Mouse (Mus musculus) forebrain, embryonic 15.5 days (tissue): ENCODE measurements around the gene Ttbk2. TPM values are rescaled to one million over a fixed set of nuclear protein-coding genes. Genes with fewer than 3 reads are reported as not detected.

Source experiments
- ATAC-seq: fragments of 200-750 bp; cut with Nextera tagmentation; replicated peaks from 2 replicates; pipeline ENCODE4 v1.8.0; 2017; ENCODE audit warnings: mild to moderate bottlenecking, moderate TSS enrichment, moderate library complexity
- H3K27ac ChIP-seq: fragments of 300-500 bp; sonication (generic); replicated peaks from 2 replicates; pipeline ENCODE4 v1.5.1; 2015; ENCODE audit warnings: mild to moderate bottlenecking, inconsistent platforms
- H3K27me3 ChIP-seq: fragments of 300-500 bp; sonication (generic); 2 replicates; pipeline ENCODE4 v1.6.1; 2015; ENCODE audit warnings: inconsistent platforms
- H3K36me3 ChIP-seq: fragments of 300-500 bp; sonication (generic); 2 replicates; pipeline ENCODE4 v1.6.1; 2015; ENCODE audit warnings: mild to moderate bottlenecking, inconsistent platforms
- H3K4me1 ChIP-seq: fragments of 300-500 bp; sonication (generic); 2 replicates; pipeline ENCODE4 v1.6.1; 2015; ENCODE audit warnings: inconsistent platforms
- H3K4me2 ChIP-seq: fragments of 300-500 bp; sonication (generic); replicated peaks from 2 replicates; pipeline ENCODE4 v1.6.1; 2015; ENCODE audit warnings: mild to moderate bottlenecking, inconsistent platforms
- H3K4me3 ChIP-seq: fragments of 300-500 bp; sonication (generic); 2 replicates; pipeline ENCODE4 v1.5.1; 2015; ENCODE audit warnings: mild to moderate bottlenecking, inconsistent platforms
- H3K9ac ChIP-seq: fragments of 300-500 bp; sonication (generic); replicated peaks from 2 replicates; pipeline ENCODE4 v1.6.1; 2015; ENCODE audit warnings: mild to moderate bottlenecking, inconsistent platforms
- H3K9me3 ChIP-seq: fragments of 300-500 bp; sonication (generic); 2 replicates; pipeline ENCODE4 v1.6.1; 2016; ENCODE audit warnings: inconsistent platforms
- WGBS: fragments of 180-500 bp; shearing (Covaris S2); methylation state at CpG from one replicate; pipeline ENCODE4 v1.1.7; 2015; ENCODE audit warnings: mixed read lengths; 5-methylcytosine and 5-hydroxymethylcytosine counted together
- polyA plus RNA-seq: library from polyadenylated mRNA; unstranded; fragments of >200 nt; fragmentation: Nextera tagmentation; extraction: Ambion mirVana; gene quantifications from 2 replicates; pipeline ENCODE4 v1.2.1, GENCODE M21; 2015

Ttbk2 gene
- polyA plus RNA-seq, 1 experiment from 2014 or later: 13.1 TPM

DNA sequence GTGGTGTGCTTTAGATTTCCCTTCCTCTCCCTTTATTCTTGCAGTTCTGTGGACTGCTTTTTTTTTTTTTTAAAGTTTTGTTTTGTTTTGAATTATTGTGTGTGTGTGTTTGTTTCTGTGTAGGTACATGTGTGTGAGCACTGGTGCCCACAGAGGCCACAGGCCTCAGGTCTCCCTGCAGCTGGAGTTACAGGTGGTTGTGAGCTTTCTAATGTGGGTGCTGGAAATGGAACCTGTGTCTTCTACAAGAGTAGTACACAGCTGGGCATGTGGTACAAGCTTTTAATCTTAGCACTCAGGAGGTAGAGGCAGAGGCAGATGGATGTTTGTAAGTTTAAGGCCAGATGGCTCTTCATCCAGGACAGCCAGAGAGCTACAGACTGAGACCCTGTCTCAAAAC, 143.4 kb downstream of the Ttbk2 start:
- no peak overlapping the region for H3K4me3 ChIP-seq
- no peak overlapping the region for H3K9ac ChIP-seq
- no peaks in the 10 kb centered on the region for H3K4me1 ChIP-seq
- H3K27ac ChIP-seq: no peak overlapping the region
- no peaks in the 10 kb centered on the region for H3K9me3 ChIP-seq
- no peaks in the 10 kb centered on the region for H3K36me3 ChIP-seq
- H3K27me3 ChIP-seq: no peaks in the 10 kb centered on the region
- H3K4me2 ChIP-seq: no peak overlapping the region
- ATAC-seq: no peak

- no peak for ATAC-seq
- Histone ChIP-seq H3K4me3 (no peak overlapping the region), H3K36me3 (peaks cover 3% of the 10 kb centered on the region), H3K27me3 (no peaks in the 10 kb centered on the region), H3K9me3 (no peaks in the 10 kb centered on the region), H3K27ac (no peak overlapping the region), H3K9ac (no peak overlapping the region), H3K4me1 (no peaks in the 10 kb centered on the region), H3K4me2 (no peak overlapping the region)
- 80% methylated on average over 5 of the region's 5 CpGs for WGBS
Measured at GRCm38 (mm10) chr2:120702675-120703074, 147.7 kb downstream of the Ttbk2 start.

GRCm38 (mm10) chr2:120700379-120700885, 150.0 kb downstream of the Ttbk2 start:
- WGBS: 91% methylated on average over 3 of the region's 3 CpGs
- Histone ChIP-seq H3K27ac (no peak overlapping the region), H3K27me3 (no peaks in the 10 kb centered on the region), H3K36me3 (peaks cover 13% of the 10 kb centered on the region), H3K9me3 (no peaks in the 10 kb centered on the region), H3K9ac (no peak overlapping the region), H3K4me1 (no peaks in the 10 kb centered on the region), H3K4me2 (no peak overlapping the region), H3K4me3 (no peak overlapping the region)
- no peak for ATAC-seq

DNA sequence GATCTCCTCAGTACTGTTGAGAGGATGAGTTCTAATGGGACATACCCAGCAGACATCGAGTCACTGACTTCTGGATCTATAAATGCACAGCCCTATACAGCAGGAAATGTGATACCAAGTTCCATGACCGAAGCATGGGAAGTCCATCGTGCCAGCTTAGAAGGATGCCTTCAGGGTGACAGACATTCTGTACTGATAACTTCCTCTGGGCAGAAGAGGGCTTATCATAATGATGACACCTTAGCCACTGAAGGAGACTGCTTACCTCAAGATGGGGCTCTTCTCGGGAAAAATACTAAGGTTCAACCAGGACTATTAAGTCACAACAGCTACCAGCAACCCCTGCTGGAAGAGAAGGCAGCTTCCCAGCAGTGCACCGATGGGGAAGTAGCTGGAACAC, 152.6 kb downstream of the Ttbk2 start:
- no peak for ATAC-seq
- Histone ChIP-seq H3K9ac (no peak overlapping the region), H3K9me3 (no peaks in the 10 kb centered on the region), H3K27me3 (no peaks in the 10 kb centered on the region), H3K36me3 (peaks cover 13% of the 10 kb centered on the region), H3K4me3 (no peak overlapping the region), H3K4me1 (no peaks in the 10 kb centered on the region), H3K27ac (no peak overlapping the region), H3K4me2 (no peak overlapping the region)
- 89% methylated on average over 5 of the region's 5 CpGs for WGBS

Other genes with a start within 250 kb of the Ttbk2 start
- 29.5 and 30.5 TPM in 2 replicates for gene Haus2, start 241.2 kb downstream of the Ttbk2 start, polyA plus RNA-seq
- gene Lrrc57, start 241.1 kb downstream of the Ttbk2 start, polyA plus RNA-seq: 37.6 and 38.7 TPM in 2 replicates
- 4.0 and 4.1 TPM in 2 replicates for gene Stard9, start 221.5 kb downstream of the Ttbk2 start, polyA plus RNA-seq
- gene Cdan1, start 476 bp downstream of the Ttbk2 start, polyA plus RNA-seq: 5.8 and 7.4 TPM in 2 replicates
- gene Ubr1, start 120.1 kb upstream of the Ttbk2 start, polyA plus RNA-seq: 34.6 and 35.3 TPM in 2 replicates
- gene Tmem62, start 126.4 kb upstream of the Ttbk2 start, polyA plus RNA-seq: 7.9 and 8.1 TPM in 2 replicates
- 78.4 and 80.9 TPM in 2 replicates for gene Ccndbp1, start 157.8 kb upstream of the Ttbk2 start, polyA plus RNA-seq
- 0.25 and 0.69 TPM in 2 replicates for gene Epb42, start 186.5 kb upstream of the Ttbk2 start, polyA plus RNA-seq
- gene Tgm5, start 235.2 kb upstream of the Ttbk2 start, polyA plus RNA-seq: not detected in 2 replicates